Mouse (Mus musculus): Measurements from ENCODE around the gene 1700016C15Rik.

1700016C15Rik gene

GRCm38 (mm10) chr1:177797151-177797755 lies 67.6 kb downstream of the 1700016C15Rik start:
- DNase-seq: no peak

Measured in thymus, adult 18-20 months (tissue).